Mouse (Mus musculus): Measurements from ENCODE around the gene Efcab11.
"Not testable (repeated sequence)": the region's sequence is repeated elsewhere in the genome, so short reads cannot be mapped to it uniquely, and the experiment has no call there.

Efcab11 gene

DNA sequence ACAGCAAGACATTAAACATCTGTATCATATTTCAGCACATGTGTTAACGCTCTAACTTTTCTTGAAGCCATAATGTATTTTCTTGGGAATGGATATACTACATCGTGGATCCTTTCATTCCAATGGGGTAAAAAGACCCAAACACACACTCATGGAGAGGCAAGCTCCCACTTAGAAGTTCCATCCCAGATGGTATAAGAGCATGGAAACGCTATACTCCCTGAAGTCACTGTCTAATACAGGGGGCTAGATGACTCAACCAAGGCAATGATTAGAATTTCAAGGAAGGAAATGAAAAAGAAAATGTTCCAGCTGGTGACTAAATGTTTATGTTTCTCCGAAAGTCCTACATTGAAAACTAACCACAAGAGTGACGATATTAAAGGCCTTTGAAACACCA, 76.3 kb downstream of the Efcab11 start:
- no peak for ATAC-seq (ENCODE audit: low TSS enrichment)

DNA sequence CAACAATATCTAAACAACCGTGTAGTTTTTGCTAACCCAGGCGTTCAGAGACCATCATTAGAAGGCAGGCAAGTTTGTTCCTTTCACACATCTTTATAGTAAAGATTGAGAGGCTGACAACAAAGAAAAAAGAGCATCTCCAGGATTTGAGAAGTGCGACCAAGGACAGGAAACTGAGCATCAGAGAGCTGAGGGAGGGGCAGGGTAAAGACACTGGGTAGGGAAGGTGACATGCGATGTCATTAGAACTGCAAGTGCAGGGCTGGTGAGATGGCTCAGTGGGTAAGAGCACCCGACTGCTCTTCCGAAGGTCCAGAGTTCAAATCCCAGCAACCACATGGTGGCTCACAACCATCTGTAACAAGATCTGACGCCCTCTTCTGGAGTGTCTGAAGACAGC, 77.5 kb downstream of the Efcab11 start:
- ATAC-seq (ENCODE audit: low TSS enrichment): not testable (repeated sequence)

DNA sequence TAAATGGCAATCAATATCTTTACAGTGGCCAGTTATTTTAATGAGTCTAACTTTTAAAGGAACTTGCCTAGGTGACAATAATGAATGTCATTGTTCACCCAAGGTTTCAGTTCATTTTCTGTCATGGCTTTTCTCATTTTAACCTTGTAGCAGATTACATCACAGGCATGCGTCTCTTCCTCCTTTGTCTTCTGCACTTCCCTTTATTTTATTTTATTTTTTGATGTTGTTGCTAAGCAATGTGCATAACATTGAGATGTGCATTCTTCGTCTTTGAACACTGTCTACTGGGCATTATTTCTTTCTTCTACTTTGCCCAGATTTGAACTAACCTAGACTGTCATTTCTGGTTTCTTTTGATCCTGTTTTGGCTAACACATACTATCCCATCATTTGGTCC, 88.3 kb downstream of the Efcab11 start:
- no peak for ATAC-seq (ENCODE audit: low TSS enrichment)

DNA sequence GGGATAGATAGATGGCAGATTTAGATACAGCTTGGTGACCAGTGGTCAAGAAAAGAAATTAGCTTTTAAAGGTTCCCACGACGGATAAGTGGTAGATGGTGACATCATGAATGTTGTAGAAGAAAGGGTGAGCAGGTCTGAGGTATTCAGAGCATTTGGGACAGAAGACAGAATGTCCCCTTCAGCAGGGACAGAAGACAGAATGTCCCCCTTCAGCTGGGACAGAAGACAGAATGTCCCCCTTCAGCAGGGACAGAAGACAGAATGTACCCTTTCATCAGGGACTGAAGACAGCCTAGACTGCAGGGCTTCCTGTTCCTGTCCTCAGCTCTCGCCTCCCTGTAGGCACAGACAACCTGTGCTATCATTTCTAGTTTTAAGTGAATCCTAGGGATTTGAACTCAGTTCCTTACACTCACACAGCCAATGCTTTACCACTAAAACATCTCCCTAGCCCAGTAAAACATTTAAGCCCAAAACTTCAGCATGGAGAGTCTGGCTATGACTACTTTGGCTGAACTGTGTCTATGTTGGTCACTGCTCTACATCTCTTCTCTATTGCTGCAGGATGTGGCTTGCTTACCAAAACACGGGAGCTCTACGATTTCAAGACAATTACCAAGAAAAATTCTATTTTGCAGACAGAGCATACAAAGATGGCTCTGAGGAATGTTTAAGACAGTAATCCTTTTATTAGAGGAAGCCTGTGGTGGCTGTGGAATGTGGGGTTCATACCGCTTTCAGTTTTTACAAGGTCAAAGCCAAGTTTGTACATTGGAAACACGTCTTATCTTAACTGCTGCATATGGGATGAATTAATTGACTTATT, 89.2 kb downstream of the Efcab11 start:
- ATAC-seq (ENCODE audit: low TSS enrichment): no peak

DNA sequence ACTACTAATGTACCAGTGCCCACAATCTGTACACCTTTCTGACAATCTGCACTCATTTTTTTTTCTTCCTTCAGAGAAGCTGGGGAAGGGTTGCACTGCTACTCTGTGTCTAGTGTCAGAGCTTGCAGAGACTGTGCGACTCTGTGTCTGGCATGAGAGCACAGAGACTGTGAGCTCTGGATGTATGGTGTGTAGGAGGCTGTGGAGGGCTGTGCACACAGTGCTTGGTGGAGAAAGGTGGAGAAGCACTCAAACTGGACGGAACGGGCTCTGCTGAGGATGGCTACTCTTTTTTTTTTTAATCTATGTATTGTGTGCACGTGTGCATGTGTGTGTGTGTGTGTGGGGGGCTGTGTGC, 90.1 kb downstream of the Efcab11 start:
- peak; percentile 97 for ATAC-seq (ENCODE audit: low TSS enrichment)

DNA sequence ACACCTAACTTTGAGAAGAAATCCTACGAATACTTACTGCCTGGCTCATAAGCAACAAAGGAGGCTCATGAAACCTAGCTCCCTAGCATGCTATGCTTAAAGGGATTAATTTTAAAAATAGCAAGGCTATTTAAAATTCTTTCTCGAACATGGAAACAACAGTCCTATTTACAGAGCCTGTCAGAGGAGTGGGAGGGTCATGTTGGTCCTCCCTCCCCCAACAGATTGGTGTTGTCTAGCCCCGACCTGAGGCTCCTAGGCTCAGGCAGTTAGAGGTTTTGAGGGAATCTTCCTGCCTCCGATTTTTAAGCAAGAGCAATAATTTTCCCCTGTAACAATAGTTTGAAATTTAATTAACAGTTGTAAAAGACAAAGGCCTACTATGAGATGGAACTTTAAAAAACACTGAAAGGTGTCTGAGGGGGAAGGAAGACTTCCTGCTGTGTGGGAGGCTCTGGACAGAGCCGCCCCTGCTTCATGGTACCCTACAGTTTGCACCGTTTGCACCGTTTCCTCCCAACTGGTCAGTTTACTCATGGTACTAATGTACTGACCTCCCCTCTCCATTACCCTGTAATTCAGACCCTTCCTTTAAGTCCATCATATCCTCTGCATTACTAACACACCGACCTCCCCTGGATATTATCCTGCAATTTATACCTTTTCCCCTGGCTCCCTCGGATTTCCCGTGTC, 90.6 kb downstream of the Efcab11 start:
- ATAC-seq (ENCODE audit: low TSS enrichment): no peak

DNA sequence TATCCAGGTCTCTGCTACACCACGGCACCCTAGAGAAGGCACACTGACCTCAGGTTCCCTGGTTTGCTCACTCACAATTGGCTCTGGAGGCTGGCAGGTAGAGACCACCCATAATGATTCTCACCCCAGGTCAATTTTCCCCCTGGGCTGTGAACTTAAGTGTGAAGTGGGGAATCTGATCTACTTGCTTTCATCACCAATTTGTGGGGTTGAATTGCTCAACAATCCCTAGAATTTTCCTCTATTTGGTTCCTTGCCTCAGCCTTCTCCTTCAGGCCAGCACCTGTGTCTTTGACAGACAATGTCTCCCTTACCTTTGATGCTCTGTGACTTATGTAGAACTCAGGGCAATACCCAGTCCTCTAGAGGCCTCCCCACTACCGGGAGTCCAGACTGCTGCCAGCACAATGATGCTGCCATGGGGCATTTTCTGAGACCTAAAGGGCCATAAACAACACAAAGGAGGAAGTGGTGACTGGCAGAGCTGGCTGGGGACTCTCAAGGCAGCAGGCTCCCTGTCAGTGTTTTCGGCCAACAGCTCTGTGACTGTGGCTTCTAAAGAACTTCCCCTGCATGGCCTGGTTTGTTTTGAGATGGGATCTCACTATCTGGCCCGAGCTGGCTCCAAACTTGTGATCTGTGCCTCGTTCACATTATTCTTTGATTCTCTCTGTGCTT, 94.8 kb downstream of the Efcab11 start:
- no peak for ATAC-seq (ENCODE audit: low TSS enrichment)

DNA sequence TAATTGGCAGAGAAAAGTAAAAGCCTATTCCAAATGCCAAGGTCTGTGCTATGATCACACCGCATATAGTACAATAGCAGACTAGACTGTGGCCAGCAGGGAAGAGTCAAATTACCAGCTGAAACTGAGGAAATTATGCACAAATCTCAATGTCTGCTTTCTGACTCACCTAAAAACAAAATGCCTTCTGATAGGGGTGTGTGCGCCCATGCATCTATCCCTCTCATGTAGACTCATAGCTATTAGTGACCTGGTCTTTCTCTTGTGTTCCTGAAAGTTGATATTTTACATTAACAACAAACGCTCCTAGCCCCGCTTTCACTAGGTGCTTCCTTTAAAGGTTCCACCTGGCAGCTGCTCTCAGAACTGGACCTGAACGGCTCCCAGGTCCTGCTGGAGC, 102.5 kb downstream of the Efcab11 start:
- no peak for ATAC-seq (ENCODE audit: low TSS enrichment)

DNA sequence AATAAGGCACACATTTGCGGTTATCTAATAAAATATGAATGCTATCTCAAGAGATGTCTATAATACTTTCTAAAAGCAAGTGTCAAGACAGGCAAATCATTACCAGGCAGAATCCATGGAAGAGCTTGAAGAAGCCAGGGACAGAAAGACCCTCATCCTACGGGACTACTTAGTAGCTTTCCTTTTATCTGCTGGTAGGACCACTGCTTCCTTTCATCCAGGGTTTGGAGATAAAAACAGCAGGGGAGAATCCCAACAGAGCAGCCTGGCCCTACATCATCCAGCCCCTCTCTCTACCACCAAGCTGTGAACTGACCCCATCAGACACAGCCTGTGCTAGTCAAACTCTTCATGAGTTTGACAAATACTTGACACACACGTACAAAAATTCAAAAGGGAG, 103.8 kb downstream of the Efcab11 start:
- no peak for ATAC-seq (ENCODE audit: low TSS enrichment)

DNA sequence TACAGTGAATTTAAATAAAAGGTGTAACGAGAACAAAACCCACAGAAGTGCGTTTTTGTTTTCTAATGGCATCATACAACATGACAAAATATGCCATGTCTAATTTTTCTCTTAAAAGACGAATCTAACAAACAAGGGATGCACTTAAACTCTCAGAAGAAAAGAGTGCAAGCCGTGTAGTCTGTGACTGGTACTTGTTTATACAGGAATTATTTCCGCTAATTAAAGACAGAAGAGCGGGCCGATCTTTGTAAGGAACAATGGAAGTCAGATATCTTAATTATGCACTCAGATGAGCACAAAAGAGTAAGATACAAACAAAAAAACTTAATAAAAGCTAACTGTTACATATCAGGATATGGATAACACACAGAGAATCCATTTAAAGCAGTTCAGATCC, 104.3 kb downstream of the Efcab11 start:
- no peak for ATAC-seq (ENCODE audit: low TSS enrichment)

DNA sequence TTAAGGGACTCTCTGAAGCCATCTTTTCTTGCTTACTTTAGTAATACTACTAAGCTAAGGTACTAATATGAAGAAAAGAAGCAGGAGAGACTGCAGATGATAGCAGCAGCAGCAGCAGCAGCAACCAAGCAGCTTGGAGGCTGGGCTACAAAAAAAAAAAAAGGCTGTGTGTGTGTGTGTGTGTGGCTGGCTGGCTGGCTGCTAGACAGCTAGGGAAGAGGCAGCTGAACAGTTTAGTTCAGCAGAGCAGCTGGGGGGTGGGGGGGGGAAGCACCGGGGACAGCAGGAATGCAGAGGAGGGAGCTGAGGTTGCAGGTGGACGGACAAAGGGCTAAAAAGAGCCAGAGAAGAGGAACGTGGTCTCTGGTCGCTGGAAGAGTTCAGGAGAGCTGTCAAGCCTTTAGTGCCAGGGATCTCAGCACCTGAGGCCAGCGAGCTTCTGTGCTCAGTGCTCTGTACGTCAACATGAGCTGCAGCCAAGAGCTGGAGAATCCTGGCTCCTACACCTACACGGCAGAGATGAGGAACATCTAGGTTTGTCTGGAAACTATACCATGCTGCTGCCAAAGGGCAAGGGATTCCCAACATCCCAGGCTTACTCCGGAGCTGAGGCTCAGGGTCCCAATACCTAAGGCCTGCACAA, 107.6 kb downstream of the Efcab11 start:
- ATAC-seq (ENCODE audit: low TSS enrichment): peak; percentile 69

DNA sequence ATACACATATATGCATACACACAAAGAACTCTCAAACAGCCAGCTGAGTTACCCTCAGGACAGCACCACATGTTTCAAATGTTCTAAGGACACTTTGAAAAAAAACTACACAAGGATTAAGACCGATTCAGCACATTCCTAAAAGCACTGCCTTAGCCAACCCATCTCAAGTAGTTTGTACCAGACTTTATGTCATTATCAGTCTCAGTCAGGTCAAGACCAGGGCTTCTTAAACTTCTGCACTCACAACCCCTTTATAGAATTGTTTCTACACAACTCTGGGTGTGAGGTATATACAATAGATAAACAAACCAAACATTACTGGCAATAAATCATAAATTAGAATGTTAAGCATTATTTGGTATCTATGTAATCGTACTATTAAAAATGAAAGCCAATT, 109.4 kb downstream of the Efcab11 start:
- no peak for ATAC-seq (ENCODE audit: low TSS enrichment)

DNA sequence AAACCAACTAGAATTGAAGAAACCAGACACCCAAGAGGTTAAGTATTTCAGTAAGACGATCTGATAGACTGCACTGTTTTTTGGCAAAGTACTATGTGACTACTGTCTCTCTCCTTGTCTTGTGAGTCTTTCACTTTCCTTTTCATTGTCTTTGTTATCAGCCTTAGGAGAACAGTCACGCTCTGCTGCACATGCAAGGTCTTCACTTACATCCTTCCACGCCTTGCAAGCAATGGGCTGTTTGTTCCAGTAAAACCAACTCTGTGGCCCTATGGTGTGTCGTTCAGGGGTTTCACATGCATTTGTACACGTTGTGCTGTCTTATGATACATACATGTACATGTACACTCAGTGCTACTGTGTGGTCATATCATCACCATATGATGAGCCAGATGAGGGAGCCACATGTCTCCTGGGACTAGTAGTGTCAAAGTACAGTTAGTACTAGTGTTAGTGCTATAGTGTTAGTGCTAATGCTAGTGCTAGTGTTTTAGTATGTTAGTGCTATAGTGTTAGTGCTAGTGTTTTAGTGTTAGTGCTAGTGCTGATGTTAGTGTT, 110.5 kb downstream of the Efcab11 start:
- no peak for ATAC-seq (ENCODE audit: low TSS enrichment)

DNA sequence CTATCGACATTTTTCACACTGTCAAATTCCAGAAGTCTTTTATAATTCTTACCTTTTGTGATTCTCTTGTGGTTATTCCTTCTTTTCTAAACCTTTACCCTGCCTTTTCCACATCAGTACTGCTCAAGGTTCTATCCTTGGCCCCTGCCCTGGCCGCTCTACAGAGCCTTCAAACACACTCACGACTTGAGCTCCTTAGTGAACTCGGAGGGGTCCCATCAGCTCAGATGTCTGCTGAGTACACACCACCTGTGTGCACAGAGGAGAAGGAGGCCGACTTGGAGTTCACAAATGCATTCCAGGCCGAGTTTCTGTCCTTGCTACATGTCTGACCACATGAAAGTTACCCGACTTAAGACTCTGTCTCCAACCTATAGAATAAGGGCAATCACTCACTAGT, 113.2 kb downstream of the Efcab11 start:
- ATAC-seq (ENCODE audit: low TSS enrichment): no peak

DNA sequence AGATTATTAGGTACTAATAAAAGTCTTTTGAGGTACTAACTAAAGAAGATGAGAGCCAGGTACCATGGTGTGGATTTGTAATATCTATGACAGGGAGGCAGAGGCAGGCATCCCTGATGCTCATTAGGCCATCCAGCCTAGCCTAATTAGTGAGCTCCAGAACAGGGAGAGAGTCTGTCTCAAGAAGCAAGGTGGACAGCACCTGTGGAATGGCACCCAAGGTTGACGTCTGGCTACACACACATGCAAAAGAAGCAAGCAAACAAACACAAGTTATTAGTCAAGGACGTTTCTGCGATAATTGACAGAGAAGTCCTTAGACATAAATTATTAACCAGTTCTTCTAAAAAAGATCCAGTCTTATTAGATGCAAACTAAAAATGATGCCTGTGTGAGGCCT, 114.6 kb downstream of the Efcab11 start:
- no peak for ATAC-seq (ENCODE audit: low TSS enrichment)

DNA sequence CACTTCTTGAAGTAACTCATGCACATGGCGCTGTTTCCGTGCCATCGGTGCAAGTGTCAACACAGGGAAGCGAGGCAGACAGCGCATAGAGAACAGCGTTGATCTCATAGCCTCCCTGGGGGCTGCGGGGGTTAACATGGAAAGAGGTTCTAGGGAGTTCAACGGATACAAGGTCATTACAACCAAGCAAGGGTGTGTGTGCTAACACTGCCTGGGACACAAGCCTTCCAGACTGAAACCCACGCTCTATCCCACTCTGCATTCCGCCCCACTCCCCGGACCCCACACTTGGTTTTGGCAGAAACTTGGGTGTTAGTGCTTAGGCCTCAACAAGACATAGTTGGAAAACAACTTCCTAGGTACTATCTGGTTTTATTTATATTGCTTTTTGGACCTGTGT, 116.5 kb downstream of the Efcab11 start:
- ATAC-seq (ENCODE audit: low TSS enrichment): no peak

DNA sequence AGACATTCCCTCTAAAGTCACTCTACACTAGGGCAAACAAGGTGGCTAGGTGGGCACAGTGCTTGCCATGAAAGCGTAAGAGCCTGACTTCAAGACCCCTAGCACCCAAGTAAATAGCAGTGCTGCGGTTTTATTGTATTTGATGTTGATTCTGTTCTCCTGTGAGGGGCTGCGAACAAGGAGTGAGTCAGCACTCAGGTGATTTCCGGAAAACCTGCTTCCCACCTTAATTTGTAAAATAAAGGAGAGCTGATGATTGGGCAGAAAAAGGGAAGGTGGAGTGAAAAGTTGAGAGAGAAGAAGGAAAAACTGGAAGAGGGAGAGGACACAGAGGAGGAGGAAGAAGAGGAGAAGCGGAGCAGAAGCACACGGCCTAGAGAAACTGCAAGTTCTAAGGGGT, 118.3 kb downstream of the Efcab11 start:
- no peak for ATAC-seq (ENCODE audit: low TSS enrichment)

DNA sequence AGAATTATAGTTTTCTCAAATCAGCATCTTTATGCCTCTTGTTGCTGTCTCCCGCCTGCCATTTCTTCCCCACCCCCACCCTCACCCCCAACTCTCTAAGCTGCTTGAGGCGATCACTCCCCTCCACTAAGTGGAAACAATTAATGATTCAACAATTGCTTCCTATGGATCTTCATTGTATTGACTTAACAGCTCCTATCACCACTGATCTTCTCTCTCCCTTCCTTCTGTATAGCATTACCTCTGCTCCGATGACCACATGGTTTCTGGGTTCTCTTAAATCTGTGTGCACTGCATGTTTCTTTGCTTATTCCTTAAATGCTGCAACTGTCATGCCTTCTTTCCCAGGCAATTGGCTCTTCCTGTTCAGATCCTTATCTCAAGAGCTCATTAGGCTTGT, 120.2 kb downstream of the Efcab11 start:
- no peak for ATAC-seq (ENCODE audit: low TSS enrichment)

DNA sequence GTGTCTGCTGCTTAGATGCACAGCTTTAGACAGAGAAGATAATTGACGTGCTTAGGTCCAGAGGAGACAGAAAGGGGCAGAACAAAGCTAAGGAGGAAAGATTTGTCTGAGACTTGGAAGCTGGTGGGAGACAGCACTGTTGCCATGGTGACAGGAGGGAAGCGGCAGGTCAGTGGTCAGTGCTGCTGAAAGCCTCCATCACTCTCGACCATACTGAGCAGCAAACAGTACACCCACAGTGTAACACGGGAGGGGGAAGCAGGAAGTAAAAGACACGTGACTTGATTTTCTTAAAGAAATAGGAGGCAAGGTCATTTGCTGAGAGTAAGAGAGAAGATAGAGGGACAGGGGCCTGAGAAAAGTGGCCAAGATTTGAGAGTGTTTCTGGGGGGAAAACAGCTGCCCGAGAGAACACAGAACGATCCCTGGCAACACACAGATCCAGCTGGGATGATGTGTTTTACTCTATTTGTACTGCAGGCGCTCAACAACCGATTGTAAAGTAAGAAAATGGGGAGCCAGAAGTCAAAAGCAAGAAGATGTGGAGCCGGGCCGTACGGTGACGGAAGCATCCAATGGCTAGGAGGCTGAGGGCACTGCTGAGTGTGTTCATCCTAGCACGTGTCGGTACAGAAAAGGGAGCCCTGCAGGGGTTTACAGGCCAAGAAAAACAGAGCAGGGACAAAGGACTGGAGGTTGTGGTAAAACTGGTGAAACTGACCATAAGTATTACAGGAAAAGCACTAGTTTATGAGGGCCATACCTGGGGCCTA, 126.3 kb downstream of the Efcab11 start:
- ATAC-seq (ENCODE audit: low TSS enrichment): peak; percentile 52; the same call in 1 of the 2 replicates

DNA sequence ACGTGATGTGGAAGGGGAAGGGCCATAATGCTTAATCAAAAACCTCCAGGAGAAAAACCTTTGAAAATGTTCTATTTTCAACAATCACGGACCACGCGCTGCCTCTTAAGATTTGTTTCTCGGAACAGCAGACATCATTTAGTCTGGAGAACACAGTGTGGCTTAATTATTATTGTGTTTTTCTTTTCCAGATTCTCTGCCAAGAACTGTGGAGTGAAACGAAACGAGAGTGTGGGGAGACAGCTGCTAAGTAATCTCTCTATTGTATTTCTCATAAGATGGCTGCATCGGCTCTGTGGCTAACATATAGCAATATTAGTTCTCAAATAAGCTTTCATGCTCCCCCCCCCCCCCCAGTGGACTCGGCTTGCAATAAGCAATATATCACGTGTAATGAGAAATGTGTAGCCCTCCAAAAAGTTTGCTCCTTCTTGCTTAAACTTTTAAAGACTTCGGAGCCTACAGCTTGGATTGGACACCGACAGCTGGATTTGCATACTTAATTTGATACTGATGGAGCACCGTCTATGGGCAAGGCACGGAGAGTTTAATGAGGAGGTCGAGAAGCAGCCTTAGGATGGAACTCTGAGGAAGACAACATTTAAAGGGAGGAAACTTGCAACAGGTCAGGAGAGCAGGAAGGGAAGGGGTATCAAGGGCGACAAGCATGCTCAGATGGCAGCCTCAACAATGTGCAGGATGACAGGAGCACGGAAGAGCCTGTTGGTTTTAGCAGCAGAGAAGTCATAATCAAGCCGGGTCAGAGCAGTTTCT, 127.1 kb downstream of the Efcab11 start:
- no peak for ATAC-seq (ENCODE audit: low TSS enrichment)

DNA sequence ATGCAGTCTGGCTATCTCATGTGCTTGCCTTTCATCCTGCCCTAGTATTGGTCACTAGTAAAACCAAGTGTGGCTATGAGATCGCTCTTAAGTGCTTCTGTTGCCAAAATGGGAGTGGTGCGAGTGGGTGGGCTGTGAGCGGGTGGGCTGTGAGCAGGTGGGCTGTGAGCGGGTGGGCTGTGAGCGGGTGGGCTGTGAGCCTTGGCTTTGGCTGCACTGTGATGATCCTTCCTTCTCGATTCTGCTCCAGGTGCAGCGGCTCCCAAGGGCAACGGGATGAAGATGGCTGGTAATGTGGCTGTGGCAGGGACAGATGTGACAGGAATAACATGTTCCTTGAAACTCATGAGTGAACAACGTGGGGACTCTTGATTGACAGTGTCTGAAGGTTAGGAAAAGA, 128.0 kb downstream of the Efcab11 start:
- no peak for ATAC-seq (ENCODE audit: low TSS enrichment)

All from frontal cortex, adult (tissue).